Mouse (Mus musculus): ENCODE results near the gene Olfr332.
"Not testable (repeated sequence)": the region's sequence is repeated elsewhere in the genome, so short reads cannot be mapped to it uniquely, and the experiment has no call there.

The Olfr332 gene

DNA sequence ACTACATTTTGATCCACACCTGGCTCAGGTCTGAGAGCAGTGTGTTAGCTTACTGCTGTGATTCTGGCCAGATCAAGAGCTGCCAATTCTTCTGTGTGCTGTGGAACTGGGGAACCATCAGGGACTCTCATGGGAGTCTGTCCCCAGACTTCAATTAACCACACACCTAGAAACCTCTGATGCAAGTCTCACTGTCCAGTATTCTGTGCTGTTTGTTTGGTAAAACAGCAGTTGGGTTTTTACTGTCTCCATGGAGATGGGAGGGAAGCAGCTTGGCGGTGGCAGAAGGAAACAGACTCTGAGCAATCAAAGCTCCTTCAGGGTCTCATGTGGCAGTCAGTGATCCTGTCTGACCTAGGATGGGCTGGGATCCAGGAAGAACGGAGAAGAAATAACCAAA, at the start of gene Olfr332:
TSS of gene Olfr332 (minus strand) at position 101 of the 400 bp plus-strand sequence.
- no peak for DNase-seq

DNA sequence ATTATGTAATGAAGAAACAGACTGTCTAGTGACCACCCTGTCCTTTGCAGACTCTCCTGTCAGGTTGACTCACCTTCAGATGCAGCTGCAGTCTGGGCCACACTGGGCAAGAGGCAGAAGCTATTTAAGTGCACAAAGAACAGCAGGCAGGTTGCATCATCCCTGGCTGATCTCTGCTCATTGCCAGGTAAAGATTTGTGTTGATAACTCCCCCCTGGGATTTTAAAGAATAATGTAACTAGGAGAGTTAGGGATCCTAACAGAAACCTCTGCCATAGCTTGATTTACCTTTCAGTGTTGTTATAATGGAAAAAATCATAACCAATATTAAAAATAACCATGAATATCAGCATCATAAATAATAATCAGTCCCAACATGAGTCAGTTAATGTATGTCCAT, 42.4 kb upstream of the Olfr332 start, which contains the start of gene Olfr330:
TSS of gene Olfr330 (minus strand) at position 101 of the 400 bp plus-strand sequence.
- not testable (repeated sequence) for DNase-seq

DNA sequence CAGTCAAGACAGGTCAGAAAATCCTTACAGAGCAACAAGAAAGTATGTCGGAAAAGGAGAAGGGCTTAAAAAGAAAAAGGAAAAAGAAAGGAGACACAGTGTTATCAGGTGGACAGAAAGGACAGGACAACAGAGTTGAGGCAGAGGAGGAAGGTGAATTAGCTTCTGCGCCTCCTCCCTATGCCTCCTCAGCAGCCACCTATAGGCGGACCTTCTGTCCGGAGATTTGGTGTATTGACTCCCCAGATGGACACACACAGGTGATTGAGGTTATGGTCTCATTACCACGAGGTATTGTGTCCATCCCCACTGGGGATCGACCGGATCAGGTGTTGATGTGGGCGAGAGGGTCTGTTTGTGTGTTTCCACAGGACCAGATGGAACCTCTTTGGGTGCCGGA, 27.4 kb upstream of the Olfr332 start:
- DNase-seq, result not testable (repeated sequence)

DNA sequence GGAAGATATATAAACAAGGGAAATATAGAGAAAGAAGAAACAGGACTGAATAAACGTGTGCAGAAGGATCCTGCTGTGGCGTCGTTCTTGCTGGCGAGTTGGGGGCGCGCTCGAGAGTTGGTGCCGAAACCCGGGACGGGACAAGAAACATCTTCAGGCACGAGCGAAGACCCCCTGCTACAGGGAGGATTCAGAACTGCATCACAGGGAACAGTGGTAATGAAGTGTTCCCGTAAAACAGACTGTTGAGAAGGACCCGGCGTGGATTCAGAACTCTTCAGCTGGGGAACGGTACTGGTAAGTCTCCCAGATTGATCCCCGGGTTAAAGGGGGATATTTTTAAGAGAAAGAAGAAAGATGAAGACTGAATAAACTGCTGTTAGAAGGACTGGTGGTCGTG, 26.6 kb upstream of the Olfr332 start:
- DNase-seq, result not testable (repeated sequence)

DNA sequence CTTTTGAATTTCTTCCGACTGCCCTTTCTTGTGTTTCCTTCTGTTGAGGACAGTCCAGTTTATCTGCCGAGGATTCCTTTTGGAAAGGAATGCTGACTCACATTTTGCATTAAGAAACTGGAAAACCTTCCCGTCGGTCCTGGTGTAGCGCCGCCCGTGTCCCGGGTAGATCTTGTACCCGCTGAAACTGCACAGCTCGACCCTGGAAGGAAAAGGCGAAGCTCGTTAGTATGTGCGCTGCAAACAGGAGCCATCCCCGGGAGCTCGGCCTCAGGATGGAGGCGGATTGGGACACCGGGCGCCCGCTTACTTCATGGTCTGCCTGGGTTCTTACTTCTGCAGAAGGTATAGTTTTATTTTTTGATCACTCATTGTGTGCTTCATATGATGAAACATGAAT, 16.7 kb upstream of the Olfr332 start:
- not testable (repeated sequence) for DNase-seq

DNA sequence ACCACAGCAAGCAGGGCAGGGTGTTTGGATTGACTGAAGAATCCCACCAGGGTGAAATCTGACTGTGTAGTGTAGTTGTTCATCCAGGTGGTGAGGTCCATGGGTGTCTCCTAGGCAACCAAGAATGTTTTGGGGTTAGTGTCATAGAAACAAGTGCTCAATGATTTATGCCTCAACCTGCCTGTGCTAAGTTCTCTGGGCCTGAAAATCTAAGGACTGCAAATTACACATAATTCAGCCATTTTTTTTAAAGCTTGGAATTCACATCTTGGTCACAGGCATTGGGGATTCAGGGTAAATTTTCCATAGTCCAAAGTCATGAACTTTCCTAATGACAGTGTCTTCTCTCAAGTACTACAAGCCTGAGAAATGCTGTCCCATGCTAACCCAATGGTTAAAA, 10.1 kb upstream of the Olfr332 start, which contains the start of gene Olfr331:
TSS of gene Olfr331 (minus strand) at position 101 of the 400 bp plus-strand sequence.
- DNase-seq, result not testable (repeated sequence)

DNA sequence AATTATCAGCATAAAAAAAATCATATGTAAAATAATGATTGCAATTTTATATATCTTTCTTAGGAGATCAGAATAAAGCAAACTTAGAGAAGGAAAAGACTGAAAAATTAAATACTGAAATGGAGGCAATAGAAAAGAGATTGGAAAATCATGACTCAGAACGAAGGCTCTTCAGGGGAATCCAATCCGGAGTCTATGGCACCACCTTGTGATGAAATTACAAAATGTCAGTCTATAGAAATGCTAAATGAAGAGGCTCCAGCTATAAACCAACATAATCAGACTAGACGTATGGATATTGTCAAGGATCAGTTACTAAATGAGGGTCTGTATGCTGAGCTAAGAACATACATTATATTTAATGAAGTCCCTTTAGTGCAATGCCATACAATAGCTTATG, 6.9 kb upstream of the Olfr332 start:
- DNase-seq, result peak; percentile 35

DNA sequence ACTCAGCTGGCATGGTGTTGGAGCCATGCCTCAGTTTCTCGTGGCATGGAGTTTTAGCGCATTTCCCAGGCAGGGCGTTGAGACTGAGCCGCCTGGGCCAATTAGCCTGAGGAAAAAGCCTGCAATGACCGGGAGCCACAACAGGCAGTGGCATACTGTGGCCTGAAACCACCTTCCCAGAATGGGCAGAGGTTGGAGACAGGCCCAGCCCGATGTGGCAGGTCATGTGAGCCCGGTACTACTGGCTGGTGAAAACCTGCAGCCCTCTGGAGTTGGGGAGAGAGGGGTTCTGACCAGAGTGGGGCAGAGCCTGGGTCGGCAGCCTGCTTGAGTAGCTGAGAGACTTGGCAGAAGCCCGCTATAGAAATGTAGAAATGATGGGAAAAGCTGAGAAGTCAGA, 6.4 kb upstream of the Olfr332 start:
- DNase-seq, result no peak

DNA sequence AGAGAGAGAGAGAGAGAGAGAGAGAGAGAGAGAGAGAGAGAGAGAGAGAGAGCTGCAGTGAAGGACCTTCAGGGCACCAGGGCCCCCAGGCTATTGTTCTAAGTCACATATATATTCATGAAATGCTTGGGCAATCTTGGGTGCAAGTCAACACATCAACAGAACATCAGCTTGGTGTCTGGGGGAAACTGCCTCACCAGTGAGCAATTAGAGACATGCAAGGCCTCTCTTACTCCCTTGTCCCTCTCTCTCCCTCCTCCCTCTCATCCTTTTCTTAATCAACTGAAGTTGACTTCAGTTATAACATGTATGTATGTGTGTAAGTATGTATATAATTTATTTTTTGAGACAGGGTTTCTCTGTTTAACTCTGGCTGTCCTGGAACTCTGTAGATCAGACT, 30.2 kb downstream of the Olfr332 start, which contains the start of gene Olfr30:
TSS of gene Olfr30 (minus strand) at position 101 of the 400 bp plus-strand sequence.
- DNase-seq, result no peak

DNA sequence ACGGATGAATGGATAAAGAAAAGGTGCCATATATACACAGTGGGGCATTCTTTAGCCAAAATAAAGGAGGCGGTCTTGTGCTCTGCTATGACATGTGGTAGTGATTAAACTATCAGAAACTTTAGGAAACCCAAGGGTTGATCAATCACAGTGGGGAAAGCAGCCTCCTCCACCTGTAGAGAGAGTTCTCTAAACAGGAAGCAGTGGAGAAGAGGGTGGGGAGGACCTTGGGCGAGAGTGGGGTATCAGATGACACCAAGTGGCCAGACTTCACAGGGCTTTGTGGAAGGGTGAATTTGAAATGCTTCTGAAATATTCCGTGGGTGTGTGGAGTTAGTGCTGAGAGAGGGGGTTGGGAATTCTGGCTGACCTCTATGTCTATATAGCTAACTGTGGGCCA, 38.8 kb downstream of the Olfr332 start:
- DNase-seq, result no peak

DNA sequence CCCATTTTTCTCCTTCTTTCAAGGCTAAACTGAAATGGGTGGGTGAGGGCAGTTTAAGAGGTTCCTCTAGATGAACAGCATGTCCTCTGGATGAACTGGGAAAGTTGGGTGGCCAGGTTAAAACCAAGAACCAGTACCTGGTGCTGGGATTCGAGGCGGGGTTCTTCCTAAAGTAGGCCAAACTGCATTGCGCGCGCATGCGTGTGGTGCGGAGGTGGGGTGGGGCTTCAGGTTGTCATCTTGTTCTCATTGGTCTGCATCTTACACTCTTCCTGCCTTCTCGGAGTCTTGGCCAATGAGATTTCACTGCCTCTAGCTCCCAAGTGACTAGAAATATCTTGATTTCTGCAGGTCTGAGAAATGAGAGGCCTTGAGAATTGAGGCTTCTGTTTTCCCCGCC, 39.6 kb downstream of the Olfr332 start, which contains the start of gene Lypd9:
TSS of gene Lypd9 (minus strand) at position 165 of the 400 bp plus-strand sequence.
- DNase-seq, result no peak
